Mouse (Mus musculus) heart, postnatal 14 days (tissue): Measurements from ENCODE around the gene Ifit1bl1. TPM values are rescaled to one million over a fixed set of nuclear protein-coding genes. Genes with fewer than 3 reads are reported as not detected.
"Not testable (repeated sequence)": the region's sequence is repeated elsewhere in the genome, so short reads cannot be mapped to it uniquely, and the experiment has no call there.

Experiments used
- DNase-seq, 2 experiments: peaks; one replicate each; pipeline ENCODE4 v3.0.0; 2021 to 2022
- intact Hi-C: fragments of 180-260 bp; cut with DNase I; formaldehyde crosslinking; loops from one replicate; pipeline ENCODE4 v1.15.1; 2025
- long read RNA-seq, 2 experiments: library from polyadenylated mRNA; stranded (forward); transcript quantifications; one replicate each; pipeline ENCODE4 v2.0.0; 2021
- total RNA-seq, 2 experiments: library from RNA; stranded (reverse); gene quantifications; 2 replicates each; pipeline ENCODE4 v1.2.3; 2021

Gene Ifit1bl1
- total RNA-seq = under 1 TPM; 0.88 to 1.00 TPM
- long read RNA-seq, experiment 1 = 0 reads
- long read RNA-seq, experiment 2 = 0 reads

DNA sequence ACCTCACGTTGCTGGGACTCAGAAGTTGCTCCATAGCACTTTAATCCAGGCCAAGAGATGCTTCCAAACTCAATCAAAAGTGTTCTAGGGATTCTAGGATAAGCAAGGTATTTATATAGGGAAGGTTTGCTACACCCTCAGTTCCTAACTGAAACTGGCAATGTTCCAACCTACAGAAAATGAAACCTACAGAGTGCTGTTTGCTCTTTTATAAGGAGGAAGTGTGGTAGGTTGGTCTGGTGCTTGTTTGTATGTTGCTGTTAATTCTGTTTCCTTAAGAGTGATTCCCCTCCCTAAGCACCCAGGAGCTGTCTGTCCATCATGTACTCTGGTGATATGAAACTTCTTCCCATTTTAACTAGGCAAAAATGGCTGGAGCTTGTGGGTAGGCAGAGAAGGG is at the start of gene Ifit1bl1:
Gene Ifit1bl1 (minus strand): TSS at position 69 of the 400 bp plus-strand sequence.
- DNase-seq, intact Hi-C loops: not testable (repeated sequence)

DNA sequence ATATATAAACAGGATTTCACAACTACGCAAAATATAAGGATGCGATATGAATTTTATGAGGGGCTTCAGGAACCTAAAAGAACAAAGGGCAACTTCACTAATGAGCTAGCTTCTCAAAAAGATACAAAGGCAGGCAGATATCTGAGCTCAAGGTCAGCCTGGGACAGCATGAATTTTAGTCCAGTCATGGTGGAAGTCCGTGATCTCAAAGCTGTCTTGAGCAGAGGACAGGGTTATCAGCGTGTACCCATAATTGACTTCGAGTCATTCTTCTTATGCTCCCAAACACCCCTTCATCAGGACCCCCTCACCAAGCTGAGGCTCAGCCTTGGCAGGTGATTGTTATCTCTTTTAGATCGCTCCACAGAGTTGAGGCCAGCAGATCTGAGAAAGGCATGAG is 49.2 kb upstream of the Ifit1bl1 start:
- intact Hi-C loops = no loop called here
- DNase-seq = no peak

DNA sequence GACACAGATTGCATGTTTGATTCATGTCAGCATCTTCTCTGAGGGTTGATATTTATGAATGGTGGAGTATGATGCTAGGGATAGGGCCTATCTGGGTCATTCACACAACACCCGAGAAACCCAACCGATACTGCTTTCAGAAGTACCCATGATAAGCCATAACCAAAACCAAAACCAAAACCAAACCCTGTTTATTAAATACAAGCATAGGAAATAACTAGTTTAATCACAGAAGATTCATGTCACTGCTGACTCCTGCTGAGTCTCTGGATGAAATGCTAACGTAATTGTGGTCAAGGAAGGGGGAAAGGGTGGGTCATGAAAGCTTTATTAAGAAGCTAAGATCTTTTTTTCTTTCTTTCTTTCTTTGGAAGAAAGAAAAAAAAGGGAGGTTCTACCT is 48.5 kb upstream of the Ifit1bl1 start:
- intact Hi-C loops = no loop called here
- DNase-seq = no peak

DNA sequence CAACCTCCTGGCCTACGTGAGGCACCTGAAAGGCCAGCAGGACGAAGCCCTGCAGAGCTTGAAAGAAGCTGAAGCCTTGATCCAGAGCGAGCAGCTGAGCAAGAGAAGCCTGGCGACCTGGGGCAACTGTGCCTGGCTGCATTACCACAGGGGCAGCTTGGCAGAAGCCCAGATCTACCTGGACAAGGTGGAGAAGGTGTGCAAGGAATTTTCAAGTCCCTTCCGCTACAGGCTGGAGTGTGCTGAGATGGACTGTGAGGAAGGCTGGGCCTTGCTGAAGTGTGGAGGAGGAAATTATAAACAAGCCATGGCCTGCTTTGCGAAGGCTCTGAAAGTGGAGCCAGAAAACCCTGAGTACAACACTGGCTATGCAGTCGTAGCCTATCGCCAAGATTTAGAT is 45.9 kb upstream of the Ifit1bl1 start:
- intact Hi-C loops, DNase-seq: not testable (repeated sequence)

DNA sequence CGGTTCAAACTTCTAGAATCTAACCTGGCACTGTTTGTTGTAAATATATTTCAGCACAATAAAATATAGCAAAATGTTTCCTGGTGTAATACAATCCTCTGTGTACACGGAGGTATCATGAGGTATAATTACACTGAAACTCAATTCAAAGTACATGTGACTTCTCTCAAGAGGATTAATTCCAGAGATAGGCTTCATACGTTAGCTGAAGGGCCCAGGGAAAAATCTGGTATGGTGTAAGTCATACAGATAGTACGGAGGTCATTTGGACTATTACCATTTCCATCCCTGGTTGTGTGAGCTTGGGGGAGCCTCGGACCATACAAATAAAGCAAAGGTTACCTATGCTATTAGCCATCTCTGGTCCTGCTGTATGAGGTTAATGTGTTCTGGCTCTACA is 40.9 kb upstream of the Ifit1bl1 start:
- no peak for DNase-seq
- intact Hi-C loops = no loop called here

DNA sequence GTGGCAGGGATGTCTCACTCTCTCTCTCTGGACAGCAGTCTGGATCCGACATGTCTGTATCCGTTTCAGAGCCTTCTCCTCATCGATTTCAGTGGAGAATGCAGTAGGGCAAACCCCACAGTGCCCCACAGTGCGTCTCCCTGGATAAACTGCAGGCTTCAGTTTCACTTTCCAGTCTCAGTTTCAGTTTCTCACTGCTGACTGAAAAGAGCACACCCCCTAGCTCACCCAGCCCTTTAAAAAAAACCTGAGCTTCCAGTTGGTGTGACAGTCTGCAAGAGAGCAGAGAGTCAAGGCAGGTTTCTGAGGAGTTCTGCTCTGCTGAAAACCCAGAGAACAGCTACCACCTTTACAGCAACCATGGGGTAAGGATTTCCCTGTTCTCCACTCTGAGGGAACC is 38.9 kb upstream of the Ifit1bl1 start, which contains the start of the genes Ifit1bl2 and Ifit1:
Gene Ifit1bl2 (minus strand): TSS at position 121 of the 400 bp plus-strand sequence.
Gene Ifit1 (plus strand): TSS at position 249 of the 400 bp plus-strand sequence.
- intact Hi-C loops = no loop called here
- peak in 1 of 2 experiments; percentile 8 for DNase-seq

DNA sequence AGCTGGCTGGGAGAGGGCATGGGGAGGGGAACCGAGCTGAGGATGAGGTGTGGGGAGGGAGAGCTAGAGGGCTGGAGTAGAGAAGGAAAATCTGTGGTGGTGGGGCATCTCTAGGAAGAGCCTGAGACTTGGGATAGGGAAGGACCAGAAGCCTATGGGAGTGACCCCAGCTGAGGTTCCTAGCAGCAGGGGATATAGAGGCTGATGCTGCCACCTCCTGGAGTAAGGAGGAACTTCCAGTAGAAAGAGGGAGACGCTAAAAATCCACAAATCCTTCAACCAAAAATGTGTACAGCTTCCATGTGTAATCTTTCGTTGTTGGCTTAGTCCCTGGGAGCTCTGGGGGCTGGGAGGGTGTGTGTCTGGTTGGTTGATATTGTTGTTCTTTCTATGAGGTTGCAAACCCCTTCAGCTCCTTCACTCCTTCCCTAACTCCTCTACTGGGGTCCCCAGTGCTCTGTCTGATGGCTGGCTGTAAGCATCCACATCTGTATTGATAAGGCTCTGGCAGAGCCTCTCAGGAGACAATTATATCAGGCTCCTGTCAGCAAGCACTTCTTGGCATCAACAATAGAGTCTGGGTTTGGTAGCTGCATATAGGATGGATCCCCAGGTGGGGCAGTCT is 35.3 kb upstream of the Ifit1bl1 start:
- intact Hi-C loops = loop anchor here (1.0 to 5.0 kb wide), 4 partner anchors 89 to 395 kb away; no protein-coding TSS in a partner anchor
- DNase-seq = peak; percentile 58 to 76

DNA sequence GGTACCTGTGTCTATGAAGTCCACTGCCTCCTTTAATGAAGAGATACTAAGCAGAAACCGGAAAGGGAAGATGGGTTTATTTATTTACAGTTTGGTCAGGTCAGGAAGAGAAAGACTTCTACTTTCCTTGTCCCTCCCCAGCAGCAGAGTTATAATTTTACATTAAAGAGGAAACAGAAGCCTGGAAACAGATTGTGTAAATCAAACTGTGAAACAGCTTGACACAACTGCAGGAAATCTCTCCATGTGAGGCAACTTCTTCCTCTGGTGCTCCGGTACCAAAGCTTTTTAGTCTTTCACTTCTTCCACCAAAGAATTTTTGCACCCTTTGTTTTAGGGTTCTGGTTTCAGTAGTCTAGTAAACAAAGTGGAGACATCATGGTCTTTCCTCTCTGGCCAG is 31.7 kb upstream of the Ifit1bl1 start:
- intact Hi-C loops = no loop called here
- DNase-seq = no peak

DNA sequence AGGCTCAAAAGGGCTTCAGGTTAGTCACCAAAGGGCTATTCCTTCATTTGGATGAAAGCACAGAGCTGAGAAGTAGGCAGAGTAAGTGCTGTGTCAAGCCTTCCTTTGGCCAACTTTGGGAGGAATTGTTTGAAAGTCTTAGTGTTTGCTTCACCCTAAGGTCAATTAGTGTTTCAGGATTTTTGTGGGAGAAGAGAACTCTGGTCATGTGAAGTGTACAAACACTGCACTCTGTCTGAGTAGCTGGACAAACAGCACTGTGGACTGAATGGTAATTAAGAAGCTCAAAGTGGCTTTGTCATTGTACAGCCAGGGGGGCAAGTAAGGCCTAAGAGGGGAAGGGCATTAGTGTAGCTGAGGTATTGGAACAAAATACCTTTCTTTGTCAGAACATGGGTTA is 29.7 kb upstream of the Ifit1bl1 start:
- DNase-seq = no peak
- intact Hi-C loops = no loop called here

DNA sequence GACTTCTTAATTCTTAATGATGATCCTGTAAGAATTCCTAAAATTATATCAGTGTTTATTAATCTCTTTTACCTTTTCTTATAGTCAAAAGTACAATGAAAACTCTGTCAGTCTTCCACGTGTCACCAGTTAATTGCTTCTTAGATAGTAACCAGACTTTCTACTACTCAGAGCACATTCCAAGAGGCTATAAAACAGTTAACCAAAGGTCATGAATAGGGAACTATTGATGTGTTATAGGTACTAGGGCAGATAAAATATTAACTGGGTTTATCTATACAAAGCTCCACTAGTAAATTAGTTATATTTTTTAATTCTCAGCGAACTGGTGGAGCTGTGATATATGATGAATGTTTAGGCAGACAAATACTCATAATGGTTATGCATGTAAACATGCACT is 25.7 kb upstream of the Ifit1bl1 start:
- intact Hi-C loops = no loop called here
- DNase-seq = no peak

DNA sequence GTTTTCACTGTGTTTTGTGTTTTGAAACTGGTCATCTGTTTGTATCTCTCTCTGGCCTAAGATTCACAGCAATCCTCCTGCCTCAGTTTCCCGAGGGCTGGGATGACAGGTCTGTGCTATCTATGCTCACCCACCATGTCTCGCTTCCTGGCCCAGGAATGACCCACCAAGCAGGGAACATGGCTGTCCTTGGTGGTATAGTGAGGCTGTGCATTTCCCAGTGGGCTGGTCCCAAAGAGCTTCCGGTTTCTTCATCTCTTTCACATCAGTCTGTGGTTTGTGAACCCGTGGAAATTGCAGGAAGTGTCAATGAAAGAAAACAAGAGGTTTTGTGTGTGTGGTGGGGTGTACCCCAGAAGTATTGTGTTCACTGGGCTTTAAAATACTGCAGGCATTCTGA is 22.9 kb upstream of the Ifit1bl1 start:
- intact Hi-C loops = no loop called here
- DNase-seq = no peak

DNA sequence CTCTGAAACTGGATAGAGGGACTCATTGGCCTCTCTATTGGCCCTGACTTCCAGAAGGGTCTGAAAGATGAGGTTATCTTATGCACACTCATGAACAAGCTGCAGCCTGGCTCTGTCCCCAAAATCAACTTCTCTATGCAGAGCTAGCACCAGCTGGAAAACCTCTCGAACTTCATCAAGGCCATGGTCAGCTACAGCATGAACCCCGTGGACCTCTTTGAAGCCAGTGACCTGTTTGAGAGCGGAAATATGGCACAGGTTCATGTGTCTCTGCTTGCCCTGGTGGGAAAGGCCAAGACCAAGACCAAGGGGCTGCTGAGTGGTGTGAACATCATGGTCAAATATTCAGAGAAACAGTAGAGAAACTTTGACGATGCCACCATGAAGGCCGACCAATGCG is 22.0 kb upstream of the Ifit1bl1 start:
- intact Hi-C loops = no loop called here
- no peak for DNase-seq

DNA sequence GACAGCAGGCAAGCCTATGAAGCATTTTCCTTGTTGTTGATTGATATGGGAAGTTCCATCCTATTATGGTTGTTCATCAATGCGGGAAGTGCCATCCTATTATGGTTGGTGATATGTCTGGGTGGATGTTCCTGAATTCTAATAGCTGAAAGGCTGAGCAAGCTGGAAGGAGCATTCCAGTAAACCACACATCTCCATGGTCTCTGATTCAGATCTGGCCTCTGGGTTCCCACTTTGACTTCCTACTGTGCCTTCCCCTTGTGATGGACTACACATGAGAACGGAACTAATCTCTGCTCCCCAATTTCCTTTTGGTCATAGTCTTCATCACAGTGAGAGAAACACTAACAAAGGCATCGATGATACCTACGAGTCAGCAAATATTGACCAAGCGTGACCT is 19.1 kb upstream of the Ifit1bl1 start:
- intact Hi-C loops = no loop called here
- no peak for DNase-seq

DNA sequence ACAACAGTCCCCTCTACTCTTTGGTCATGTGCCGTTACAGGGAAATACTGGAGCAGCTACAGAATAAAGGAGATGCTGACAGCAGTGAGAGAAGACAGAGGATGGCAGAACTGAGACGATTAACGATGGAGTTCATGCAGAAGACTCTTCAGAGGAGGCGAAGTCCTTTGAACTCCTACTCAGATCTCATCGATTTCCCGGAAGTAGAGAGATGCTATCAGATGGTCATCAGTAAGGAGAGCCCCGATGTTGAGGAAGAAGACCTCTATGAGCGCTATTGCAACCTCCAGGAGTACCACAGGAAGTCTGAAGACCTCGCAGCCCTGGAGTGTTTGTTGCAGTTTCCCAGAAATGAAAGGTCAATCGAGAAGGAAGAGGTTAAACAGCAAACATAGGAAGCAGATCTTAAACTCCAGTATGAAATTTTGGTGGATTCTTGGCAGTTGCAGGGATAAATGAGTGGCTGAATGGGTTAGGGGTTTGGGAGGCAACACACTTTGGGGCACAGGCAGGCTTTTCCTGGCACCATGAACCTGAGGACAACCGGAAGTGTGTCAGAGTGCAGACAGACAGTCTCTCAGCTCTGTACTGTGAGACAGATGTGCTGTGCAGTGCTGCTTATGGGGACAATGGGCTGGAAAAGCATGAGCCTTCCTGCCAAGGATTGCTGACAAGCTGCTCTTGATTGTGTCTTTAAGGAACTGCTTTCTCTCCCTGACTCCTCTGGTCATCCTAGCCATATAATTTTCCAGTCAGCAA is 10.7 kb upstream of the Ifit1bl1 start:
- intact Hi-C loops, DNase-seq: not testable (repeated sequence)

DNA sequence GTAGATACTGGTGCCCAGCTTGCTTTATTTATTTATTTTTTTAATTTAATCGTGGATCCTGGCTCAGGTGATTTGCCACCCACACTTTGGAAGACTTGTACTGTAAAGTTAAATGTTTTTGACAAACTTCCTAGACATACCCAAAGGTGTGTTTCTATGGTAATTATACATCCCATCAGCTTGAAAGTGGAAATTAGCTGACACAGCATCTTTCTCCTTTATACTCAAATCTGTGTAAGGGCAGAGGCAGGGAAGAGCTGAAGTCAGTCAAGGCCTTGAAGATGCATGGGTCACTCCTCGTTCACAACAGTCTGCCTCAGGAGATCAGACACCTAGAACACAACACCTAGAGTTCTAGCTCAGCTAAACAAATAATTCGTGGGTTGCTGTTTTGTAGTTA is 8.4 kb upstream of the Ifit1bl1 start:
- DNase-seq, intact Hi-C loops: not testable (repeated sequence)

DNA sequence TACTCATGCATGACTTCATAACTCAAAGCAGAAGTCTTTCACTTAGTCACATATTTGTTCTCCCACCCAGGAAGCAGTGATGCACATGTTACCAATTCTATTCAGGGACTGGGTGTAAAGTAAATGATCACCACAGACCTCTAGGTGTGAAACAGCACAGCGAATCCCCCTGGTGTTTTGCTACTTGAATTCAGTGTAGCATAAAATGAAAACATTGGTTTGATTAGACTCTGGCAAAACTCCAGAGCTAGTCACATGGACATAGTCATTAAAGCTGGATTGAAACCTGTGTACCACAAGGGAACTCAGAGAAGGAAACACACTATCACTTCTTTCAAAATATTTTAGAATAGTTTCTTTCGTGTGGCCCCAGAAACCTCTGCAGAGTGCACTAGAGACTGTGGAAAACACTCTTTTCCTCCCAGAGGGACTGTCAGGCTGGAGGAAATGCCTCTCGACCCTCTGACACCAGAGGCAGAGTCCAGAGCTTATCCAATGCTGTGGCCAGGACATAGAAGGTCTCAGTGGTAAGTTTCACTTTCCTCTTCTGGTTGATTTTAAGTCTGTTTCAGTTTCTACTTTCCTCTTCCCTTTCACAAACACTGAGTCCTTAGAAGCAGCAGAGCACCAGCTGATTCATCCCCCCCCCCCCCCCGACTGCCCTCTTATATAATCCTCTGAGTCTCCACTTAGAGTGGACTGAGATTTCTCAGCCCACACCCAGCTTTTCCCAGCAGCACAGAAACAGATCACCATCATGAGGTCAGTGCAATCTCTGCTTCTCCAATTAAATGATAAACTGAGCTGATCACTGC is 5.7 kb upstream of the Ifit1bl1 start, which contains the start of gene Ifit3b:
Gene Ifit3b (plus strand): TSS at position 734 of the 815 bp plus-strand sequence.
- peak; percentile 27 to 28 for DNase-seq
- intact Hi-C loops = loop anchor here (2.0 kb wide), 1 partner anchor 19 kb away; no protein-coding TSS in a partner anchor

DNA sequence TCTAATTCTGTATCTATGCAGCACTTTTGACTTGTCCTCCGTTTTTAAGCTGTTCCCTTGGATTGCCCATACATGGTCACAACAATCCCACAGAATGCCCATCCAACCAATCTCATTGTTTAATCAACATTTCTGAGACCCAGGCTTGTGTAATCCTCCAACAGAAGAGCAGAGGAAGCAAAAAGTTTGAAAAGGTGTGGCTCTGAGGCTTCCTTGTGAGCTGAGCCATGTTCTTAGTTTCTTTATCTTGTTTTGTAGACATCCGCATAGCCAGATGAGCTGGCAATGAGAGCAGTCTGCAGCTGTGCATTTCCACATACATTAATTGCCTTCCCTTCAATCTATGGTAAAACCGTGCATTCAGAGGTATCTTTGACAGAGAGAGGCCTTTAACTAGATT is 3.7 kb upstream of the Ifit1bl1 start:
- DNase-seq = no peak
- intact Hi-C loops = no loop called here

DNA sequence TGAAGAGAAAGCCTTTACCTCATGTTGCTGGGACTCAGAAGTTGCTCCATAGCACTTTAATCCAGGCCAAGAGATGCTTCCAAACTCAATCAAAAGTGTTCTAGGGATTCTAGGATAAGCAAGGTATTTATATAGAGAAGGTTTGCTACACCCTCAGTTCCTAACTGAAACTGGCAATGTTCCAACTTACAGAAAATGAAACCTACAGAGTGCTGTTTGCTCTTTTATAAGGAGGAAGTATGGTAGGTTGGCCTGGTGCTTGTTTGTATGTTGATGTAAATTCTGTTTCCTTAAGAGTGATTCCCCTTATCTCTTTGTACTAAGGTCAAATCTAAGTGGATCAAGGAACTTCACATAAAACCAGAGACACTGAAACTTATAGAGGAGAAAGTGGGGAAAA is 2.5 kb downstream of the Ifit1bl1 start:
- intact Hi-C loops, DNase-seq: not testable (repeated sequence)

DNA sequence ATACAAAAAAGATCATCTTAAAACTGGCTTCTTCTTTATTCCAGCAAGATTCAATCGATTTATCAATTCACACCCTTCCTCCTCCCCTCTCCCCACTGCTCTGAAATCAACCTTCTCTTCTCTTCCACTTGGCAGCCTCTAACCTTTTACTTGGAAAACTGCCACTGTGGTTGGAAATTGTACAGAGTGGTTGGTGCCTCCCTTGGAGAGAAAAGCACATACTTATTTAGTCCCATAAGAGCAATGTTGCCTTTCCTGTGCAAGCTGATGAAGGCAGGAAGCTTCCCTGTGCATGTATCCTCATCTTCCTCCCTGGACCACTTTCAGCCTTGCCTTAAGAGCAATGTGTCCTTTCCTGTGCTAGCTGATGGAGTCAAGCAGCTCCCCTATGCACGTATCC is 3.4 kb downstream of the Ifit1bl1 start:
- DNase-seq = peak; percentile 36 to 76

DNA sequence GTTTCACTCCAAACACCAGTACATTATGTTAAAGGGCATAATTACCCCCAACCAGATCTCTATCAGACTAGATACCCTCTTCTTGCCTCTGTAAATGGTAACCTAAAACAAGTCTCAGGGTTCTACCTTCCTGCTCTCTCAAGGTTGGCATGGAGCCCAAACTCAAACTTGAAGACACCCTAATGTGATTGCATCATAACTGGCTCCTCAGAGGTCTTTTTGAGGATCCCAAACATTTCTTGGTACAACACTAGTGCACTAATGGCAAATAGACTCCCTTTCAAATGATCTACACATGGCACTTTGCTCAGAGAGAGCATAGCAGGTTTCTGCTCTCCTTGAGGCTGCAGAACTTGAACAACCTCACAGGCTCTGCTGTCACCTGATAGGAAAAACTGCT is 4.9 kb downstream of the Ifit1bl1 start:
- no peak for DNase-seq
- intact Hi-C loops = no loop called here

More for the DNA sequence above, 3.4 kb downstream of the Ifit1bl1 start:
- intact Hi-C loops = no loop called here

DNA sequence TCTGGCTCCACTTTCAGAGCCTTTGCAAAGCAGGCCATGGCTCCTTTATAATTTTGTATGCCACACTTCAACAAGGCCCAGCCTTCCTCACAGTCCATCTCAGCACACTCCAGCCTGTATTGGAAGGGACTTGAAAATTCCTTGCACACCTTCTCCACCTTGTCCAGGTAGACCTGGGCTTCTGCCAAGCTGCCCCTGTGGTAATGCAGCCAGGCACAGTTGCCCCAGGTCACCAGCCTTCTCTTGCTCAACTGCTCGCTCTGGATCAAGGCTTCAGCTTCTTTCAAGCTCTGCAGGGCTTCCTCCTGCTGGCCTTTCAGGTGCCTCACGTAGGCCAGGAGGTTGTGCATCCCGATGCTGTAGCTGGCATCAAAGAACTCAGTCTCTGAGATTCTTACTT is 7.2 kb downstream of the Ifit1bl1 start:
- intact Hi-C loops, DNase-seq: not testable (repeated sequence)
